Mouse (Mus musculus) heart, embryonic 14.5 days (tissue): ENCODE measurements around the gene Cdipt. TPM values are rescaled to one million over a fixed set of nuclear protein-coding genes. Genes with fewer than 3 reads are reported as not detected.

Experiments
- ATAC-seq: fragments of 200-750 bp; cut with Nextera tagmentation; 2 replicates; pipeline ENCODE4 v1.8.0; 2017; ENCODE audit warnings: low read depth, moderate TSS enrichment; ENCODE audit not compliant: insufficient number of reproducible peaks, insufficient read depth, low FRiP score
- H3K27ac ChIP-seq, 2 experiments: fragments of 200-500 bp in 1 of 2; fragments of 300-500 bp in 1 of 2; sonication (generic) in 1 of 2; replicated peaks in 1 of 2; 2 replicates each; pipeline ENCODE4 v1.5.1; 2012 to 2014; ENCODE audit warnings: low read depth in 2 of 2, low read length in 2 of 2, control low read depth in 1 of 2, mild to moderate bottlenecking in 1 of 2, mixed read lengths in 1 of 2; ENCODE audit not compliant: control insufficient read depth in 1 of 2, insufficient read depth in 1 of 2
- H3K27me3 ChIP-seq: fragments of 300-500 bp; sonication (generic); 2 replicates; pipeline ENCODE4 v1.6.1; 2014; ENCODE audit warnings: mild to moderate bottlenecking, low read length, control low read depth; ENCODE audit not compliant: control insufficient read depth, insufficient read depth
- H3K36me3 ChIP-seq: fragments of 300-500 bp; sonication (generic); 2 replicates; pipeline ENCODE4 v1.6.1; 2014; ENCODE audit warnings: mild to moderate bottlenecking, control low read depth, low read length, mixed read lengths; ENCODE audit not compliant: control insufficient read depth, insufficient read depth
- H3K4me1 ChIP-seq, 2 experiments: fragments of 200-500 bp in 1 of 2; fragments of 300-500 bp in 1 of 2; sonication (generic) in 1 of 2; 2 replicates each; pipeline ENCODE4 v1.6.1; 2012 to 2014; ENCODE audit warnings: low read length in 2 of 2, control low read depth in 1 of 2, mixed read lengths in 1 of 2; ENCODE audit not compliant: control insufficient read depth in 2 of 2, insufficient read depth in 2 of 2
- H3K4me2 ChIP-seq: fragments of 300-500 bp; sonication (generic); 2 replicates; pipeline ENCODE4 v1.6.1; 2014; ENCODE audit warnings: mild to moderate bottlenecking, low read length
- H3K4me3 ChIP-seq, 2 experiments: fragments of 200-500 bp in 1 of 2; fragments of 300-500 bp in 1 of 2; sonication (generic) in 1 of 2; 2 replicates each; pipeline ENCODE4 v1.5.1; 2012 to 2014; ENCODE audit warnings: low read length in 2 of 2, mild to moderate bottlenecking in 2 of 2, control low read depth in 1 of 2, low read depth in 1 of 2, moderate library complexity in 1 of 2; ENCODE audit not compliant: control insufficient read depth in 1 of 2, insufficient read depth in 1 of 2
- H3K9ac ChIP-seq: fragments of 300-500 bp; sonication (generic); 2 replicates; pipeline ENCODE4 v1.6.1; 2014; ENCODE audit warnings: mild to moderate bottlenecking, low read length
- H3K9me3 ChIP-seq: fragments of 300-500 bp; sonication (generic); 2 replicates; pipeline ENCODE4 v1.6.1; 2016; ENCODE audit warnings: low read length, control low read depth; ENCODE audit not compliant: control insufficient read depth
- WGBS: fragments of 180-500 bp; shearing (Covaris S2); extraction: QIAGEN DNeasy Blood & Tissue Kit; methylation state at CpG from one replicate; pipeline ENCODE4 v1.1.7; 2014; 5-methylcytosine and 5-hydroxymethylcytosine counted together
- polyA plus RNA-seq: library from polyadenylated mRNA; unstranded; fragments of >200 nt; fragmentation: Nextera tagmentation; extraction: Ambion mirVana; gene quantifications from 2 replicates; pipeline ENCODE4 v1.2.1, GENCODE M21; 2014

Gene Cdipt
- polyA plus RNA-seq, 1 experiment from 2014 or later = 74.6 TPM

DNA sequence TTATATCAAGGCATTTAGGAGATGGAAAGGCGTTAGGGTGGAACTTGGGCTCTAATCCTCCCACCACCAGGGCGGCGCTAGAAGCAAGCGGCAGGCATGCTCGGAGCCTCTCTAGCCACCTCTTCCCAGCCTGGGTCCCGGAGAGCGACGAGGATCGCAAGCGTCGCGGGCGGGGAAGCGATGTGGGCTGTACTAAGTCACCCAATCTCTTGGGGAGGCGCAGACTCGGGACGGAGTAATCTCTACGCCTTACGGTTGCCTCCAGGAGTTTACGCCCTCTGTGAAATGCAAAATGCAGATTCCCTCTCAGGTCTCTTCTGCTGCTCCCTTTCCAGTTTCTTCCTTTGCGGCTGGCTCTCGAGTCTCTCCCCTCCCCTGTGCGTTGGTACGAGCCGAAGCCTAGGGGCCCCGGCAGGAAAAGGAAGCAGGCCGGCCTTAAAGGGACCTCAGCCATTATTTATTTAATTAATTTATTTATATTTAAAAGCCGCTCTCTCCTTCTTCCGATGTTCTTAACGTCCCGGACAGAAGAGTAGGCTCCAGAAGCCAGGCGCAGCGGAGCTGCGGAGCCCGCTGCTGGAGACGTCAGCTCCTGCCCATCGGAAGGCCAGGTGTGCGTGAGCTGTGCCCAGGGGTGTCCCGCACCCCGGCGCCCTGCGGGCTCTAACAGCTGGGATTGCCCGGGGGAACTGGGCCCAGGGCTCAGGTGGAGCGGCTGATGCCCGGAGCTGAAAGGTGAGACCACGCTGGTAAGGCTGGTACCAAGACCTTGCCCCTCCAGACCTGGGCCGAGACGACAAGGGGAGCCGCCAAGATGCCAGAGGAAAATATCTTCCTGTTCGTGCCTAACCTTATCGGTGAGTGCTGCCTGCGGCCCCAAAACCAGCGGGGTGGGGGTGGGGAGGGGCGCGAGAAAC is 494 bp downstream of the Cdipt start, which contains the start of gene Cdiptos:
Gene Cdiptos (minus strand): TSS at position 149 of the 917 bp plus-strand sequence.
- no peaks in the 10 kb centered on the region for H3K27me3 ChIP-seq
- peak; percentile 87 for ATAC-seq
- no peaks in the 10 kb centered on the region for H3K9me3 ChIP-seq
- peaks cover 2 to 11% of the 10 kb centered on the region in 2 experiments; a peak in 3 of 4 replicates for H3K4me1 ChIP-seq
- H3K4me3 ChIP-seq = peak within 1 kb of the TSS; percentile 92 to 100
- peak within 1 kb of the TSS; percentile 99 for H3K9ac ChIP-seq
- H3K4me2 ChIP-seq = peak within 1 kb of the TSS; percentile 82
- H3K36me3 ChIP-seq = peaks cover 29% of the 10 kb centered on the region
- H3K27ac ChIP-seq = peak within 1 kb of the TSS; percentile 93 to 99
- under 1% methylated on average over 54 of the region's 55 CpGs for WGBS

DNA sequence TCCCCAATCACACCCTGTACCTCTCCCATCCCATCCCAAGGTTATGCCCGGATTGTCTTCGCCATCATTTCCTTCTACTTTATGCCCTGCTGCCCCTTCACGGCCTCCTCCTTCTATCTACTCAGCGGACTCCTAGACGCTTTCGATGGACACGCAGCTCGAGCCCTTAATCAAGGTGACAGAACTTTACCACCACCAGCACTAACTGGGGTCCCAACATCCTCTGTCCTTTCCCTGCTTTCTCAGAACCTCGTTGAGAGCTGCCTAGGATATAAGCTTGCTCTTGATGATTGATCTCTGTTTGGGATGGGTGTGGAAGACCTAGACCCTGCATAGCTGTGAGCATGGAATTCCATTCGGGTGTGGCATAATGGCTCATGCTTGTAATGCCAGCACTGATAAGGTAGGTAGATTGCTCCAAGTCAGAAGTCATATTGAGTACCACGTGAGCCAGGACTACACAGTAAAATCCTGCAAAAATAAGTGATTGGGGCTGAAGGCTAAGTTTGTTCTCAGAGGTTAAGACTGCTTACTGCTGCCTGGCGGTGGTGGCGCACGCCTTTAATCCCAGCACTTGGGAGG is 1.3 kb downstream of the Cdipt start:
- ATAC-seq = no peak
- peak overlapping the region; percentile 92 to 100 for H3K4me3 ChIP-seq
- 24% methylated on average over 14 of the region's 14 CpGs for WGBS
- peaks cover 2 to 11% of the 10 kb centered on the region in 2 experiments; a peak in 3 of 4 replicates for H3K4me1 ChIP-seq
- peak overlapping the region; percentile 99 for H3K9ac ChIP-seq
- H3K4me2 ChIP-seq = peak overlapping the region; percentile 82
- H3K9me3 ChIP-seq = no peaks in the 10 kb centered on the region
- peak overlapping the region in 1 of 2 experiments; percentile 93; a peak in 3 of 4 replicates for H3K27ac ChIP-seq
- peaks cover 33% of the 10 kb centered on the region for H3K36me3 ChIP-seq
- H3K27me3 ChIP-seq = no peaks in the 10 kb centered on the region

DNA sequence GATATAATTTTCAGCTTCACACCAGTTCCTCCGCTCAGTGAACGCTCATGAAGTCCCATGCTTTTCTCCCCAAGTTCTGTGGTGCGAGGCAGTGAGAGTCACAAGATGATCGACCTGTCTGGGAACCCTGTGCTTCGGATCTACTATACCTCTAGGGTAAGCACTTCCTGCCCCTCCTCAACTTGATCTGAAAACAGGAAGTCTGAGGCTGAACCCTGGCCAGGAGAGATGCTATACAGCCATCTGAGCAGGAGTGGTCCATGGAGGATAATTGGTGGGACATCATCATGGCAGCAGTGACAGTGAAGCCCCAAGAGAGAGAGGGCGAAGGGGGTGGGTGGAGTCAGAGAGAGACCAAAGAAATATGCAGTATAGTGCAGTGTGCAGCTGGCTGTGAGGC is 3.1 kb downstream of the Cdipt start:
- Histone ChIP-seq H3K9me3 (no peaks in the 10 kb centered on the region), H3K4me3 (no peak overlapping the region), H3K4me1 (peaks cover 2 to 11% of the 10 kb centered on the region in 2 experiments; a peak in 3 of 4 replicates), H3K4me2 (no peak overlapping the region), H3K27ac (no peak overlapping the region), H3K9ac (no peak overlapping the region), H3K27me3 (no peaks in the 10 kb centered on the region), H3K36me3 (peaks cover 33% of the 10 kb centered on the region)
- ATAC-seq = no peak
- WGBS = 87% methylated on average over 6 of the region's 6 CpGs

DNA sequence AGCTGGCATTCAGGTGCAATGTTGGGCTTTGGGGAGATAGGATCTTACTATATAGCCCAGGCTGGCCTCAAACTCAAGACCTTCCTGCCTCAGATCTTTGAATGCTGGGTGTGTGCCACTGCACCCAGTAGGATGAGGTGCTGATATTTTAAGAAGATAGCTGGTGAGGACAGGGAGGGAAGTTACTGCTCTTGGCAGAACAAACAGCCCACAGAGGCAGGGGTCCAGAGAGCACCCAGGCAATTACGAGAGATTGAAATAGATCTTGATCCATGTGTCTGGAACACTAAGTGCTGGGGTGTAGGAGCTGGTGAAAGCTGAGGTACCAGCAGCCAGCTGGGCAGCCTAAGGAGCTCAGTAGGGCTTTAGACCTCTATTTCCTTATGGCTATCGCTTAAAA is 5.9 kb downstream of the Cdipt start:
- no peak overlapping the region for H3K27ac ChIP-seq
- H3K9ac ChIP-seq = no peak overlapping the region
- no peak for ATAC-seq
- H3K4me3 ChIP-seq = no peak overlapping the region
- no peaks in the 10 kb centered on the region for H3K27me3 ChIP-seq
- 79% methylated on average over 2 of the region's 2 CpGs for WGBS
- peaks cover 33% of the 10 kb centered on the region for H3K36me3 ChIP-seq
- H3K9me3 ChIP-seq = no peaks in the 10 kb centered on the region
- no peak overlapping the region for H3K4me2 ChIP-seq
- H3K4me1 ChIP-seq = peaks cover 2 to 12% of the 10 kb centered on the region in 2 experiments; a peak in 2 of 4 replicates

DNA sequence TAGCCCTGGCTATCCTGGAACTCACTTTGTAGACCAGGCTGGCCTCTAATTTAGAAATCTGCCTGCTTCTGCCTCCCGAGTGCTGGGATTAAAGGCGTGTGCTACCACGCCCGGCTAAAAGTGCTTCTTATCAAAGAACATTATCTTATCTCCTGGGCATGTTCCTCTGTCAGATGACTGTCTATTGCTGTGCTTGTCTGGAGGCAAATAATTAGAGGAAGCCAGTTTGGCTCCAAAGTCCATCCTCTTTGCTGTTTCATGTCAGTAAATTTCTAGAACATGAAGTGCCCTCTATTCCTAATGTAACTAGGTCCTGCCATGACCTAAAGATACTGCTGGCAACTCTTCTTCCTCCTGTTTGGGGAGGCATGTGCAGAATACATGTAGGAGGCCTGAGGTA is 6.3 kb downstream of the Cdipt start:
- Histone ChIP-seq H3K27me3 (no peaks in the 10 kb centered on the region), H3K4me2 (no peak overlapping the region), H3K9me3 (no peaks in the 10 kb centered on the region), H3K27ac (no peak overlapping the region), H3K4me1 (peaks cover 2 to 10% of the 10 kb centered on the region in 2 experiments; a peak in 2 of 4 replicates), H3K36me3 (peaks cover 33% of the 10 kb centered on the region), H3K4me3 (no peak overlapping the region), H3K9ac (no peak overlapping the region)
- no peak for ATAC-seq
- WGBS = 65% methylated on average over 4 of the region's 4 CpGs

DNA sequence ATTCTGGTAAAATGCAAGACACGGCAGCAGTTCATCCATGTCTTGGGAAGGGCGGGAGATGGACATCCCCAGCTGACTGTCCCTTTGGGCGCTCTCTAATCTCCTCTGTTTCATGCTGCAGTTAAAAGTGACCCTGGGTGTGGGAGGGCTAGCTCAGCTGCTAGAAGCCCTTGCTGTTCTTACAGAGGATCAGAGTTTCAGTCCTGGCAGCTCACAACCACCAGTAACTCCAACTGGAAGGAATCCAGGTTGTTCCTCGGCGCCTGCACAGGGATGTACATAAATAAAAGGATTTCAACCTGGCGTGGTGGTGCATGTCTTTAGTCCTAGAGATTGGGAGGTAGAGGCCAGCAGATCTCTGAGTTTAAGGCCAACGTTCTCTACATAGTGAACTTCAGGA is 7.4 kb downstream of the Cdipt start:
- Histone ChIP-seq H3K36me3 (peaks cover 32% of the 10 kb centered on the region), H3K27ac (no peak overlapping the region), H3K9me3 (no peaks in the 10 kb centered on the region), H3K9ac (no peak overlapping the region), H3K27me3 (no peaks in the 10 kb centered on the region), H3K4me2 (no peak overlapping the region), H3K4me3 (no peak overlapping the region), H3K4me1 (0 out of 4 replicates have a peak, but pooled peaks cover 0 to 5% of the 10 kb centered on the region in 2 experiments)
- ATAC-seq = no peak
- 74% methylated on average over 7 of the region's 7 CpGs for WGBS

DNA sequence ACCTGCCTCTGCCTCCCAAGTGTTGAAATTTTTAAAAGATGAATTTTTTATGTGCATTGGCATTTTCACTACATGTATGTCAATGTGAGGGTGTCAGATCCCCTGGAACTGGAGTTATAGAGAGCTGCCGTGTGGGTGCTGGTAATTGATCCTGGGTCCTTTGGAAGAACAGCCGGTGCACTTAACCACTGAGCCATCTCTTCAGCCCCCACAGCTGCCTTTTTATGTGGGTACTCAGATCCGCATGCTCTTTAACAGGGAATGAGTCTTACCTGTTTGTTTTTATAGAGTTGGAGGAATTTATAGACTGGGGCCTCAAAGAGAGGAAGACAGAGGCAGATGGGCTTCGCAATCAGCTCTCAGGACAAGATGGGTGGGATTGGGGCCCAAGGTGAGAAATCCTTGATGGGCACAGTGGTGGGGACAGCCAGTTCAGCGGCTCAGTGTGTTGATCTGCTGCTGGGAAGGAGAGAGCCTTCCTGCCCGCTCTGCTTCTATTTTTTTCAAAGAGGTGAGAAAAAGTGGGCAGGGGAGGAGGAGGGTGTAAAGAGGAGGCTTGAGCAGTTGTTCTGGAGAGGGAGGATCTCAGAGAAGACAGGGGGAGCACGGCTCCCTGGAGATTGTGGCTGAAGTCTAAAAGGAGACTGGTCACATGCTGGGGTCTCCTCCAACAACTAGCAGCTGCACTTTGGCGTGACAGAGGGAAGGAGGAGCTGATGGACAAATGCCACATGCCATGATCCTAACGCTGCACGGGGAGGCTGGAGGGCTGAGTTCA is 9.1 kb downstream of the Cdipt start:
- H3K9me3 ChIP-seq = no peaks in the 10 kb centered on the region
- H3K4me1 ChIP-seq = 0 out of 4 replicates have a peak, but pooled peaks cover 0 to 5% of the 10 kb centered on the region in 2 experiments
- no peak overlapping the region for H3K9ac ChIP-seq
- H3K36me3 ChIP-seq = peaks cover 15% of the 10 kb centered on the region
- no peaks in the 10 kb centered on the region for H3K27me3 ChIP-seq
- no peak overlapping the region for H3K27ac ChIP-seq
- no peak for ATAC-seq
- no peak overlapping the region for H3K4me3 ChIP-seq
- no peak overlapping the region for H3K4me2 ChIP-seq
- WGBS = 37% methylated on average over 10 of the region's 10 CpGs
